Mouse (Mus musculus) liver, embryonic 12.5 days (tissue): ENCODE measurements around the gene Dhx40. TPM values are rescaled to one million over a fixed set of nuclear protein-coding genes. Genes with fewer than 3 reads are reported as not detected.
A peak's percentile ranks its signal among the peaks of the same experiment; 100 is the strongest.
"Not testable (repeated sequence)": the region's sequence is repeated elsewhere in the genome, so short reads cannot be mapped to it uniquely, and the experiment has no call there.

Experiments used
- ATAC-seq: fragments of 200-750 bp; cut with Nextera tagmentation; 2 replicates; pipeline ENCODE4 v1.8.0; 2017; ENCODE audit warnings: moderate number of reproducible peaks, mild to moderate bottlenecking, moderate library complexity
- H3K27ac ChIP-seq: fragments of 300-500 bp; sonication (generic); 2 replicates; pipeline ENCODE4 v1.5.1; 2016; ENCODE audit warnings: mild to moderate bottlenecking
- H3K27me3 ChIP-seq: fragments of 300-500 bp; sonication (generic); replicated peaks from 2 replicates; pipeline ENCODE4 v1.6.1; 2016; ENCODE audit warnings: mild to moderate bottlenecking, moderate library complexity
- H3K36me3 ChIP-seq: fragments of 300-500 bp; sonication (generic); 2 replicates; pipeline ENCODE4 v1.6.1; 2016; ENCODE audit warnings: mild to moderate bottlenecking, moderate library complexity
- H3K4me1 ChIP-seq: fragments of 300-500 bp; sonication (generic); 2 replicates; pipeline ENCODE4 v1.6.1; 2016
- H3K4me2 ChIP-seq: fragments of 300-500 bp; sonication (generic); 2 replicates; pipeline ENCODE4 v1.6.1; 2016; ENCODE audit warnings: mild to moderate bottlenecking, moderate library complexity
- H3K4me3 ChIP-seq: fragments of 300-500 bp; sonication (generic); 2 replicates; pipeline ENCODE4 v1.5.1; 2016; ENCODE audit warnings: mild to moderate bottlenecking, moderate library complexity
- H3K9ac ChIP-seq: fragments of 300-500 bp; sonication (generic); 2 replicates; pipeline ENCODE4 v1.6.1; 2016; ENCODE audit warnings: mild to moderate bottlenecking, moderate library complexity
- H3K9me3 ChIP-seq: fragments of 300-500 bp; sonication (generic); replicated peaks from 2 replicates; pipeline ENCODE4 v1.6.1; 2016; ENCODE audit warnings: mild to moderate bottlenecking, moderate library complexity
- WGBS: fragments of 180-500 bp; shearing (Covaris S2); methylation state at CpG from one replicate; pipeline ENCODE4 v1.1.7; 2016; ENCODE audit not compliant: insufficient replicate concordance; 5-methylcytosine and 5-hydroxymethylcytosine counted together
- polyA plus RNA-seq: library from polyadenylated mRNA; unstranded; fragments of >200 nt; fragmentation: Nextera tagmentation; extraction: Ambion mirVana; gene quantifications from 2 replicates; pipeline ENCODE4 v1.2.1, GENCODE M21; 2016

Gene Dhx40
- polyA plus RNA-seq, 1 experiment from 2014 or later, result 10.0 TPM

DNA sequence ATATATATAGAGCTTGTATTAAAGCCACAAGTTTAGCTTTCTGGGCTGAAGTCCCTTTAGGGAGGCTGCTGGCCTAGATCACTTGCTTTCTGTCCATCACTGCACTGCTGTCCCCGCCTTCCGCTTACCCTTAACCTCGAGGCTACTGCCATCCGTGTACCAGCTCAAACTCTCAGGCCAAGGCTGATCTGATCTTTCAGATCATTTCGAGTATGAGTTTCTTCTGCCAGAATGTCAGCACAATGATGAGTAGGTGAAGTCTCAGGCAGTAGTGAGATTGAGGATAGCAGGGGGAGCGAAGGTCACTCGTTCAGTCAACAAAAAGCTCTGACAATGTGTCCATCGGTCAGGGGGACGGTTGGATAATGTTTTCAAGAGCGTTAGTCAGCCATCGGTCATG is 5.7 kb upstream of the Dhx40 start:
- not testable (repeated sequence) for H3K27ac ChIP-seq, H3K4me1 ChIP-seq

DNA sequence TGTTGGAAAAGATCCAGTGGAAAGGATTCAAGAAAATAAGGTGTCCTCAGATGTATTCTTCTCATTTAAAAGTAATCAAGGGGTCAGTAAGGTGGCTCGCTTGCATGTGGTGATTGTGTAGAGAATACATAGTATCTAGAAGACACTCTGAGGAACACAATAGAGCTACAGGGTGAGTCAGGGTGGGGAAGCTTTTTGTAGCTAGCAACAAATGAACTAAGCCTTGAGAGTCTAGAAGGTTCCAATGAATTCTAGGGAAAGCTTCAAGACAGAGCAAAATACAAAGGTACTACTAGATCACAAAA is 3.7 kb upstream of the Dhx40 start:
- H3K9me3 ChIP-seq, result no peaks in the 10 kb centered on the region
- no peaks in the 10 kb centered on the region for H3K36me3 ChIP-seq
- no peak overlapping the region for H3K27ac ChIP-seq
- peaks cover 5% of the 10 kb centered on the region; the same call in 1 of the 2 replicates for H3K27me3 ChIP-seq
- no peak overlapping the region for H3K9ac ChIP-seq
- H3K4me2 ChIP-seq, result no peak overlapping the region
- ATAC-seq, result no peak
- H3K4me1 ChIP-seq, result peaks cover 12% of the 10 kb centered on the region
- WGBS, result 68% methylated on average over 1 of the region's 1 CpGs
- no peak overlapping the region for H3K4me3 ChIP-seq

More for the DNA sequence above, 5.7 kb upstream of the Dhx40 start:
- H3K4me3 ChIP-seq, H3K9me3 ChIP-seq, H3K36me3 ChIP-seq, H3K4me2 ChIP-seq, ATAC-seq, H3K9ac ChIP-seq, H3K27me3 ChIP-seq: not testable (repeated sequence)
- WGBS, result 58% methylated on average over 7 of the region's 11 CpGs

DNA sequence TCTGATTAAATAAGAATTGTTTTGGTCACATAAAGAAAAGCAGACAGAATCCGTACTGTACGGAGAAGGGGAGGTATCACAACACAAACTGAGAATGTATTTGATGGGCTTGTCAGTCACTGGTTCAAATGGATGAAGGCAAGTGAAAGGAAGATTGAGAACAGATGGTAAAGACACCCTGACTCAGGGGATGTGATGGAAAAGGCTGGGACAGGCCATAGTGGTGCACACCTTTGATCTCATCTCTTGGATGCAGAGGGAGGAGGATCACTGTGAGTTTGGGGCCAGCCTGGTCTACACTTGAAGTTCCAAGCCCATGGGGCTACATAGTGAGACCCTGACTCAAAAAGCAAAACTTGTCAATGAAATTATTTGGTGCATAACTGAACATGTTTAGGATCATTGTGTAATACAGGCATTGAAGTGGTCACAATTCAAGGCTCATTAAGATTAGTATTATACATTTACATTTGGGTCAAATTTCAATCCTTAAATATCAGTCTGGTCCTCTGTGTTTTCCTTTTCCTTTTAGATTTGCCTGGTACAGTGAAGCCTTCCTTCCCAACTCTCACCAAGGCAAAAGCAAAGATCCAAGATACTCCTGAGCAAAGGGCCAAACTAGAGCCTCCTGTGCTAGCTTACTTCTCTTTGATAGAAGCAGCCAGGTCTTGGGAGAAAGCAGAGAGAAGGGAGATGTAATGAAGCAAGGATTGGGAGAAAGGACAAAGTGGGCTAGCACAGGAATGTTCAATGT is 3.2 kb upstream of the Dhx40 start:
- no peak overlapping the region for H3K9ac ChIP-seq
- no peak overlapping the region for H3K4me3 ChIP-seq
- ATAC-seq, result no peak
- H3K27me3 ChIP-seq, result peaks cover 5% of the 10 kb centered on the region; the same call in 1 of the 2 replicates
- H3K4me2 ChIP-seq, result no peak overlapping the region
- H3K4me1 ChIP-seq, result peaks cover 13% of the 10 kb centered on the region
- H3K9me3 ChIP-seq, result no peaks in the 10 kb centered on the region
- H3K27ac ChIP-seq, result no peak overlapping the region
- no peaks in the 10 kb centered on the region for H3K36me3 ChIP-seq
- WGBS, result 81% methylated on average over 2 of the region's 2 CpGs

DNA sequence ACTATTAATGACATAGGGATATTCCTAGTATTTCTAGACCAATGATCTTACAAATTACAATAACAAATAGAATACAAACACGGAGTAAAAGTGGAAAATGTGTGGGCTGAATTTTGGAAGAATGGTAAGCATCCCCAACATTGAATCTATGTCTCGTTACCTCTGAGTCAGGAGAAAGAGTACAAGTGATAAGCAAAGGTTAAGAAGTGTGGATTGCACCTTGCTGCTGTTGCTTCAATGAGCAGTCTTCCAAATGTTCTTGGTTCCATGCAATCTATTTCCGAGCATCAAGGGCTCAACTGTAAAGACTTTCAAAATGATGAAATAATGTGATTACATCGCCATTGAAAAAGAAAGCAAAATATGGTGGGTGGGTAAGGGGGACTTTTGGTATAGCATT is 2.3 kb upstream of the Dhx40 start:
- WGBS, result 65% methylated on average over 4 of the region's 4 CpGs
- no peak for ATAC-seq
- Histone ChIP-seq H3K4me3 (no peak overlapping the region), H3K4me1 (peaks cover 13% of the 10 kb centered on the region), H3K9ac (no peak overlapping the region), H3K27ac (no peak overlapping the region), H3K9me3 (no peaks in the 10 kb centered on the region), H3K4me2 (no peak overlapping the region), H3K27me3 (peaks cover 5% of the 10 kb centered on the region; the same call in 1 of the 2 replicates), H3K36me3 (no peaks in the 10 kb centered on the region)

DNA sequence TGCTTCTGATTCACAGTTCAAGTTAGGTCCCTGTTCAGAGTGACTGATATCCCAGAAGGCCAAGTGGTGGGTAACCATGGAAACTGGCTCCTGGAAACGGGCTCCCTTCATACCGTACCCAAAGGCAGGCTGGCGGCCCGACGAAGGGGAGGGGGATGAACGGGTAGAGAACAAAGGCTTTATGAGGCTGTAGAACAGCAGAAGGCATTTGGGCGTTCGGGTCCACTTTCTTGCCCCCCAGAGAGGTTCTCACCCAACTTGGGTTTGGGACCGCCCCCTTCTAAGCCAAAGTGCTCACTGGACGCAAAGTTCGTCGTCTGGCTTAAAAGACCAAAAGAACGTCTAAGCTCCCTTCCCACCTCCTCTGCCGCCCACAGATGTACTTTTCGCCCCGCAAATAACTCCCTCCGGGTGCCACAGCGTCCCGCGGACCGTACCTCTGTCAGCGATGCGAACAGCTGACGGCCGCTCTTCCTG is 507 bp downstream of the Dhx40 start:
- Histone ChIP-seq H3K27me3 (peaks cover 5% of the 10 kb centered on the region; the same call in 1 of the 2 replicates), H3K4me2 (peak overlapping the region; percentile 82), H3K4me1 (peaks cover 13% of the 10 kb centered on the region), H3K9ac (peak overlapping the region; percentile 72), H3K36me3 (peaks cover 14% of the 10 kb centered on the region), H3K27ac (peak overlapping the region; percentile 80), H3K4me3 (peak overlapping the region; percentile 86), H3K9me3 (no peaks in the 10 kb centered on the region)
- ATAC-seq, result peak; percentile 66
- under 1% methylated on average over 25 of the region's 25 CpGs for whole genome bisulfite sequencing

DNA sequence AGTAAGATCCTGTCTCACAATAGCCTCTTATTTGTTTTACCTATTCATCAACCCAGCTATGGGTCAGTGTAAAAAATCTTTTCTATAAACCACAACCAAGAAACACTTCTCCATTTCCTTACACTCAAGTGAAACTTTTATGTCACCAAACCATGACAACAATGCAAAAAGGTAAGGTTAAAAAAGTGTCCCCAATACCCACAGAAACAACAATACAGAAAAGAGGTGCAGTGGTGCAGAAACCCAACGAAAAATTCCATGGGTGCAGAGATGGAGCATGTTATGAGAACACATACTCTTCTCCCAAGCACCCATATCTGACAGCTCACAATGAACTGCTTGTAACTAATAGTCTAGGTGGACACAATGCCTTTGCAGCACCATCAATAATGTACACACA is 13.4 kb downstream of the Dhx40 start:
- 53% methylated on average over 1 of the region's 1 CpGs for WGBS

DNA sequence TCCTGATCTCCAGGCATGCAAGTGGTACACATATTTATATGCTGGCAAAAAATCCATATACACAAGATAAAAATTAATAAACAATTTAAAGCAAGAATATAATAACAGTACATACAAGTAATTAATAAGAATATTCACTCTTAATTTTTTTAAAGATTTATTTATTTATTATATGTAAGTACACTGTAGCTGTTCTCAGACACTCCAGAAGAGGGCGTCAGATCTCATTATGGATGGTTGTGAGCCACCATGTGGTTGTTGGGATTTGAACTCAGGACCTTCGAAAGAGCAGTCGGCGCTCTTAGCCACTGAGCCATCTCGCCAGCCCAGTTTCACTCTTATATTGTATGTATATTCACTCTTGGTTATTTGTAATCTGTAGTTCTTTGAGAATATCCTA is 20.1 kb downstream of the Dhx40 start:
- H3K9me3 ChIP-seq, H3K9ac ChIP-seq, H3K27ac ChIP-seq, H3K4me2 ChIP-seq, ATAC-seq, H3K4me3 ChIP-seq, H3K27me3 ChIP-seq, H3K4me1 ChIP-seq: not testable (repeated sequence)
- WGBS, result 81% methylated on average over 5 of the region's 5 CpGs
- peaks cover 41% of the 10 kb centered on the region for H3K36me3 ChIP-seq

More for the DNA sequence above, 13.4 kb downstream of the Dhx40 start:
- H3K4me1 ChIP-seq, result no peaks in the 10 kb centered on the region
- H3K9me3 ChIP-seq, result no peaks in the 10 kb centered on the region
- H3K4me2 ChIP-seq, result no peak overlapping the region
- H3K27ac ChIP-seq, result no peak overlapping the region
- H3K9ac ChIP-seq, result no peak overlapping the region
- no peak overlapping the region for H3K4me3 ChIP-seq
- H3K27me3 ChIP-seq, result no peaks in the 10 kb centered on the region
- H3K36me3 ChIP-seq, result peaks cover 27% of the 10 kb centered on the region
- no peak for ATAC-seq

DNA sequence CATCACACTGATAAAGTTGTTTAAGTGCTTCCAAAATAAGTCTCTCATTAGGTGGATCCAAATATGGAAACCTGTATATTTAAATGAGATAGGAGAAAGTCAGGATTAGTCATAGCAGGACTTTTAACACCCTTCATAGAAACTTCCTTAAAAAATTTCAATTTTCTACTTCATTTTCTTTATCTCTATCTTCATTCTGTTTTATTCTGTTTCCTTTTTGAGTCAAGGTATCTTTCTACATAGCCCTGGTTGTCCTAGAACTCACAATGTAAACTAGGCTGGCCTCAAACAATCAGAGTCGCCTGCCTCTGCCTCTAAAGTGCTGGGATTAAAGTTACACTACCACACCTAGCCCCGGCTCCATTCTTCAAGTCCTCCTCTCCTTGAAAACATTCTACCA is 21.8 kb downstream of the Dhx40 start:
- no peak overlapping the region for H3K4me2 ChIP-seq
- no peak overlapping the region for H3K27ac ChIP-seq
- no peaks in the 10 kb centered on the region for H3K9me3 ChIP-seq
- H3K4me1 ChIP-seq, result no peaks in the 10 kb centered on the region
- H3K9ac ChIP-seq, result no peak overlapping the region
- WGBS, result 85% methylated on average over 2 of the region's 2 CpGs
- H3K36me3 ChIP-seq, result peaks cover 42% of the 10 kb centered on the region
- no peak for ATAC-seq
- H3K27me3 ChIP-seq, result no peaks in the 10 kb centered on the region
- no peak overlapping the region for H3K4me3 ChIP-seq

DNA sequence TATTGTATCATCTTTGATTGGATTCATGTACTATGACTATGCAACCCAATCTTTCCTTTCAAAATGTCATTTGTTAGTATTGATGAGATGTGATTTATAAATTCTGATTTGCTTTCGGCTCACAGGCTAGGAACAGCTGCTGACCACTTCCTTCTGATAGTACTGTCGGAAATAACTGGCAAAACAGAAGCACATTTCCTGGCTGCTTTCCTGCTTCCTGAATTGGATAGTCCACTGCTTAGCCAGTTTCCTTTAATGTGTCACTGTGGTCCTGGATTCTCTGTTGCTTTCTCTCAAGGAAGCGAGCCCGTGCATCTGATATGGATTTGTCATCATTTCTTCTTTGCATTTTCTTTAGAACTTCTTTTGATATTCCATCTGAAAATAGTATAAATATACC is 37.7 kb downstream of the Dhx40 start:
- H3K9me3 ChIP-seq, result no peaks in the 10 kb centered on the region
- H3K36me3 ChIP-seq, result peaks cover 16% of the 10 kb centered on the region
- H3K27me3 ChIP-seq, result no peaks in the 10 kb centered on the region
- no peak overlapping the region for H3K4me3 ChIP-seq
- H3K27ac ChIP-seq, result no peak overlapping the region
- WGBS, result 55% methylated on average over 4 of the region's 4 CpGs
- H3K4me2 ChIP-seq, result no peak overlapping the region
- no peaks in the 10 kb centered on the region for H3K4me1 ChIP-seq
- no peak for ATAC-seq
- H3K9ac ChIP-seq, result no peak overlapping the region

DNA sequence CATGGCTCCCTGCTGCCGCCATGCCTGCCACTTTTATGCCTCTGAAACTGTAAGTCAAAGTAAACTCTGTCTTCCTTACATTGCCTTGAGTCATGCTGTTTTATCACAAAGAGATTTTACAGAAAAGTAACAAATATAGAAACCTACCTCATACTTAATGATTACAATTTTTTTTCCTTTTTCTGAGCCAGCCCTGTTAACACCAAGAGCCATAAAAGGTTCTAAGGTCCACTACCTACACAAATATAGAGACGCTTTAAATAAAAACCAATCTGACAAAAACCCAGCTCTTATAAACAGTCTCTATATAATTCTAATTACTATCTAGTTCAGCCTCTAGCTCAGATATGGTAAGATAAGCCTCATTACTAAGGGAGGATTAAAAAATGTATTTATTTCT is 43.0 kb downstream of the Dhx40 start:
- no peak overlapping the region for H3K9ac ChIP-seq
- no peak overlapping the region for H3K27ac ChIP-seq
- no peaks in the 10 kb centered on the region for H3K27me3 ChIP-seq
- H3K36me3 ChIP-seq, result 0 out of 2 replicates have a peak, but pooled peaks cover 6% of the 10 kb centered on the region
- 0 out of 2 replicates have a peak, but pooled peaks cover 3% of the 10 kb centered on the region for H3K9me3 ChIP-seq
- WGBS, result 84% methylated on average over 2 of the region's 2 CpGs
- H3K4me1 ChIP-seq, result peaks cover 18% of the 10 kb centered on the region
- no peak overlapping the region for H3K4me2 ChIP-seq
- H3K4me3 ChIP-seq, result no peak overlapping the region
- no peak for ATAC-seq

DNA sequence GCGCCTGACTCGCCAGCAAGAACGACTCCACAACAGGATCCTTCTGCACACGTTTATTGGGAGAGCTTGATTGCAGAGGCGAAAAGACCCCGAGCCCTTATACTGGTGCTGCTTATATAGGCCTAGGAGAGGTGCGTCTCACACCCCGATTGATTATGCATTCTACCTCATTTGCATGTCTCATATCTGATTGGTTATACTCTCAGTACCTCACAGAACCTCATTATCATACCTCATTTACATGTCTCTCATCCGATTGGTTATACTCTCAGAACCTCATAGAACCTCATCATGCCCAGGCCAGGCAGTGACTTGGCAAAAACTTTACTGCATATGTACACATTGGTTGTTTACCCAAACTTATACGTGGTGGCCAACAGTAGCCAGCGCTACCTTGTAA is 44.4 kb downstream of the Dhx40 start:
- H3K27ac ChIP-seq, ATAC-seq, H3K4me3 ChIP-seq, H3K36me3 ChIP-seq, H3K4me2 ChIP-seq, H3K9me3 ChIP-seq, H3K9ac ChIP-seq, H3K27me3 ChIP-seq: not testable (repeated sequence)
- H3K4me1 ChIP-seq, result peaks cover 31% of the 10 kb centered on the region
- WGBS, result 88% methylated on average over 11 of the region's 11 CpGs

DNA sequence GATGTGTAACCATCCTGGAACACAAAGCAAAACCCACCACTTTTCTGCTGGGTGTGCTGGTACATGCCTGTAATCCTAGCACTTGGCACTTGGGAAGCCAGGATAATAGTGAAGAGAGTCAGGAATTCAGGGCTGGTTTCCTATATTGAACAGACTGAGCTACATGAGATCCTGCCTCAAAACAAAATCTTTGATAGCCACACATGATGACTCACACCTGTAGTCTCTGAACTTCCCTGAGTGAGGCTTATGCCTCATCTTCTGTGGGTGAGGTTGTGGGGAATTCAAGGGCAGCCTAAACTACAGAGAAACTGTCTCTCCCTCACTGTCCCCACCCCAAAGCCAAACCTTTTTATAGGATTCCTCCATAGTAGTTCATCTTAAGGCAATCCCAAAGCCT is 47.2 kb downstream of the Dhx40 start:
- Histone ChIP-seq H3K27me3 (no peaks in the 10 kb centered on the region), H3K4me1 (peaks cover 38% of the 10 kb centered on the region), H3K4me3 (no peak overlapping the region), H3K27ac (peak overlapping the region; percentile 100), H3K9ac (0 out of 2 replicates have a peak overlapping the region, but pooled peaks have one; percentile 14), H3K36me3 (peaks cover under 1% of the 10 kb centered on the region), H3K4me2 (no peak overlapping the region), H3K9me3 (0 out of 2 replicates have a peak, but pooled peaks cover 3% of the 10 kb centered on the region)
- no peak for ATAC-seq
